Mouse (Mus musculus): Measurements from ENCODE around the gene Sec61b. TPM values are rescaled to one million over a fixed set of nuclear protein-coding genes. Genes with fewer than 3 reads are reported as not detected.

The Sec61b gene
- polyA plus RNA-seq, 1 experiment from 2014 or later = 403 TPM

DNA sequence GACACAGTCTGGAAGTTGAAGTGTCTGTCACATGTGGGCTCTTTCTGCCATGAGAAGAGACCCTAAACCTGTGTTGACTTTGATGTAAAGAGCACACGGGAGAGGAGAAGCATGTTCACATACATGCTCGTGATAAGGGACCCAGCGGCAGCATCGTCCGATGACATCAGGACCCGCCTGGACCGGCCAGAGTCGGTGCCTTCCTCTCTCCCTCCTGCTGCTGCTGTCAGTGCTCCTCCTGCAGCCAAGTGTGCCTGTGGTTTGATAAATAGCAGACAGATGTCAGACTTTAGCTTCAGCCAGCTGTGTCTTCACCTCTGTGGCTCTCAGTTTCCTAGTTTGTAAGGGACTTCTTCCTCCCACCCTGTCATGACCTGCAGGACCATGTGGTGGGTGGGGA lies 19.0 kb downstream of the Sec61b start:
- H3K36me3 ChIP-seq = no peaks in the 10 kb centered on the region
- WGBS = 74% methylated on average over 8 of the region's 8 CpGs
- peaks cover 5% of the 10 kb centered on the region; the same call in 1 of the 2 replicates for H3K4me1 ChIP-seq
- H3K27ac ChIP-seq = no peak overlapping the region
- H3K4me3 ChIP-seq = no peak overlapping the region
- no peak overlapping the region for H3K9ac ChIP-seq
- no peaks in the 10 kb centered on the region; the same call in 1 of the 2 replicates for H3K27me3 ChIP-seq
- H3K9me3 ChIP-seq = no peaks in the 10 kb centered on the region
- H3K4me2 ChIP-seq (replicated peaks) = no peak overlapping the region
- no peak for ATAC-seq (ENCODE audit: insufficient number of reproducible peaks, insufficient read depth, low FRiP score, low TSS enrichment)

DNA sequence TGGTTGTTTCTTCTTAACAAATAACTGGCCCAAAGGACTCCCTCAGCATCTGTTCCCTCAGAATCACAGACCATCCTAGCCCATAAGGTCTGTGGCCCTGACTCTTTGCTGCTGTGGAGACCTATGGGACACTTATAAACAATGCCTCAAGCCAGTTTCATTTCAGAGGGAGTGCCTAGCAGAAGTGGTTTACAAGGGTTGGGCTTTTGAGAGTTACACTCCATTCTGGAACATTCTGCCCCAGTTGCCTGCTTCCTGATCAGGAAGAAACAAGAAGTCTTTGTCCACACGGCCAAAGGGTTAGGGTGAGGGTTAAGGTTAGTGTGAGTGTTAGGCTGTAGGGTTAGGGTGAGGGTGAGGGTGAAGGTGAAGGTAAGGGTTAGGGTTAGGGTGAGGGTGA lies 19.7 kb downstream of the Sec61b start:
- WGBS = 67% methylated on average over 1 of the region's 1 CpGs
- no peaks in the 10 kb centered on the region for H3K9me3 ChIP-seq

DNA sequence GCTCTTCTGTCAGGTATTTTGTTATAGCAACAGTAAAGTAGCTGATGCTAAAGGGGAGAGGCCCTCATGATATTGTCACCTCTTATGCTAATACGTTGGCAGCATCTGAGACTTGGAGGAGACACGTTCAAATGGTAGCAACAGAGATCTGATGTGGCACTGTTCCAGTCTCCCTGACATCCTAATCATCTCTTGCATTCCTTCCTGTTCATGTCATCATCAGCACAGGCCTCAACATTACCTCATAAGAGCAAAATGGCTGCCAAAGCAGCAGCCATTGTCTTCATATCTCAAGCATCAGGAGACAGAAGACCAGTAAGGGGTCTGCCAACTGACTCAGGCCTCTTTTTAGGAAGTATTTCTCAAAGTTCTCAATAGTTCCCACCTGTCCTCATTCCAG lies 20.2 kb downstream of the Sec61b start:
- peaks cover 5% of the 10 kb centered on the region; the same call in 1 of the 2 replicates for H3K4me1 ChIP-seq
- no peak overlapping the region for H3K27ac ChIP-seq
- H3K36me3 ChIP-seq = no peaks in the 10 kb centered on the region
- ATAC-seq (ENCODE audit: insufficient number of reproducible peaks, insufficient read depth, low FRiP score, low TSS enrichment) = no peak
- H3K9me3 ChIP-seq = no peaks in the 10 kb centered on the region
- H3K9ac ChIP-seq = no peak overlapping the region
- H3K4me2 ChIP-seq (replicated peaks) = no peak overlapping the region
- H3K27me3 ChIP-seq = no peaks in the 10 kb centered on the region
- H3K4me3 ChIP-seq = no peak overlapping the region
- WGBS = 80% methylated on average over 2 of the region's 2 CpGs

More for the DNA sequence above, 19.7 kb downstream of the Sec61b start:
- Histone ChIP-seq H3K27me3 (no peaks in the 10 kb centered on the region), H3K9ac (no peak overlapping the region), H3K27ac (no peak overlapping the region), H3K4me3 (no peak overlapping the region), H3K4me2 (replicated peaks) (no peak overlapping the region), H3K36me3 (no peaks in the 10 kb centered on the region), H3K4me1 (peaks cover 5% of the 10 kb centered on the region; the same call in 1 of the 2 replicates)
- no peak for ATAC-seq (ENCODE audit: insufficient number of reproducible peaks, insufficient read depth, low FRiP score, low TSS enrichment)

DNA sequence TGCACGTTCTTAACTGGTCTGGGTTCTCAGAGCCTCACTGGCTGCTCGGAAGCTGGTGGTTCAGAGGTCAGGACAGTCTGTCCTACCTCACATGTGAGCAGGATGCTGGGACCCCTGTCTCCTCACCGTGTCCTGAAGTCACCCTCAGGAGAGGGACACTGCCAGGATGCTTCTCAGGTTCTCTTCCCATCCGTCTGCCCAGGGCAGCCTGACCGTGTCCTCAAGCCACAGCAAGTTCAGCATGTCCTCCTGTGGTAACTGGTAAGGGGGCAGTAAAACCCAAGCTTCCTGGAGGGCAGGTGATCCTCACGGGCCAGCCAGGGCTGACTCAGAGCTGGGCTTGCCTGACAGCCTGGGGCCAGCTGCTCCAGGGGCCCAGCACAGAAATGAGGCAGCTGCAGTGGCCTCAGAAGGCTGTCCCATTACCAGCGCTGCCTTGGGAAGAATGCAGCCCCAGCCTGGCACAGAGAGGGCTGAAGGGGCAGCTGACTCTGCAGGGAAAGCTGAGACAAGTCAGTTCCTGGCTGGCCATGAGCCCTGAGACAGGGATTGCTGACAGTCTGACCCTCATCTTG lies 23.4 kb downstream of the Sec61b start:
- Histone ChIP-seq H3K27ac (no peak overlapping the region), H3K4me2 (replicated peaks) (no peak overlapping the region), H3K4me3 (no peak overlapping the region), H3K36me3 (no peaks in the 10 kb centered on the region), H3K9ac (no peak overlapping the region), H3K4me1 (no peaks in the 10 kb centered on the region), H3K9me3 (no peaks in the 10 kb centered on the region), H3K27me3 (no peaks in the 10 kb centered on the region)
- WGBS = 61% methylated on average over 7 of the region's 7 CpGs
- ATAC-seq (ENCODE audit: insufficient number of reproducible peaks, insufficient read depth, low FRiP score, low TSS enrichment) = no peak

DNA sequence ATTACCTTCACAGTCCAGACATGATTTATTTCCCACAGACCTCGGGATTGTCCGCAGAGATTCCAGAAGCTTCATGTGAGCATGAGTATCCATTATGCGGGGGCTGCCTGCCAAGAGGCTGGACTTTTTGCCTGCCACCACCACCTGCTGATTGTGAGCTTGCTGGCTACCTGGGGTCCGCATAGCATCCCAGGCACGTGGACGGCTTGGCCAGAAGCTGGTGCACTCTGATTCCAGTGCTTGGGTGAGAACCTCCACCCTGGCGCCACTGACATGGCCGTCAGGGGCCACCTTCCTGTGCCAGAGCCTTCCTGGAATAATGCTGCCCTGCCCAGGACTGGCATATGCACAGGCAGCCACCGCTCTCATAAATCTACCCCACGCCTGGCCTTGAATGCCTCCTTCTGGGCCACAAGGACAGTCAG lies 24.7 kb downstream of the Sec61b start:
- H3K4me3 ChIP-seq = no peak overlapping the region
- H3K4me1 ChIP-seq = no peaks in the 10 kb centered on the region
- WGBS = 79% methylated on average over 10 of the region's 10 CpGs
- no peaks in the 10 kb centered on the region for H3K9me3 ChIP-seq
- H3K9ac ChIP-seq = no peak overlapping the region
- H3K4me2 ChIP-seq (replicated peaks) = no peak overlapping the region
- H3K36me3 ChIP-seq = no peaks in the 10 kb centered on the region
- H3K27me3 ChIP-seq = no peaks in the 10 kb centered on the region
- no peak overlapping the region for H3K27ac ChIP-seq
- ATAC-seq (ENCODE audit: insufficient number of reproducible peaks, insufficient read depth, low FRiP score, low TSS enrichment) = no peak

DNA sequence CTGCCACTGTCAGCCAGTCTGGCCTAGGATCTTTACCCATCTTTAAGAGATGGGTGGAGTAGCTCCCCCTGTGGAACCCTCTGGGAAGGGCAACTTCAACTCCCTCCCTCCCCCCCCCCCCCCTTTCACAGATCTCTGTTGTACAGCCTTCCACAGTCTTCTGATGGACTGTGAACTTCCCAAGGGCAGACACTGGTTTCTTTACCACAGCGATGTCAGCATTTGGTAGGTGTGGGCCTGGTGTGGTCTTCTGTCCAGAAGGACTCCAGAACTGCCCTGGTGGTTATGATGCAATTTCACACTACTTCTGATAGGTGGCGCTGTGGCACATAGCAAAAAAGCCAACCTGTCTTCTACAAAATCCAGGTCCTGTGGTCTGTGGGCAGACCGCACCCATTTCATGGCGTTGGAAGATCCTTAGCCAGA lies 28.1 kb downstream of the Sec61b start:
- H3K4me2 ChIP-seq (replicated peaks) = no peak overlapping the region
- H3K9me3 ChIP-seq = no peaks in the 10 kb centered on the region
- WGBS = 30% methylated on average over 4 of the region's 4 CpGs
- no peak overlapping the region for H3K27ac ChIP-seq
- no peak overlapping the region for H3K9ac ChIP-seq
- no peaks in the 10 kb centered on the region for H3K36me3 ChIP-seq
- no peak overlapping the region for H3K4me3 ChIP-seq
- 0 out of 2 replicates have a peak, but pooled peaks cover 5% of the 10 kb centered on the region for H3K4me1 ChIP-seq
- no peaks in the 10 kb centered on the region for H3K27me3 ChIP-seq
- no peak for ATAC-seq (ENCODE audit: insufficient number of reproducible peaks, insufficient read depth, low FRiP score, low TSS enrichment)

DNA sequence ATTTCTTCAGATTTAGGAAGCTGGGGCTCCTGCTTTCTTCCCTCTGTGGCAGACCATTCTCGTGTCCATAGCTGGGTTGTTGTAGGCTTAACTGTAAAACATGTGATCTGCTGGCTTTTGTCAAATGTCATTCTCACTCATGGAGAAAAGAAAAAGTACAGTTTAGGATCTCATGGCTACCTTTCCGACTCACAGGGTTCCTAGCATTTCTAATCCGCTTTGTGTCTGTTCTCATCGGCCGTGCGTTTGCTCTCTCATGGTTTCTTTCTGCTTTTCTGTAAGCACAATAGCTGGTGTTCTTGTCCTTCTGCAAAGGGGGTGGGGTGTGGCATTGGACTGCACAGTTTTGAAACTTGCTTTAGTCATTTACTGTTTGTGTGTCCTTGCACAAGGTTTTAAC lies 28.6 kb downstream of the Sec61b start:
- no peak overlapping the region for H3K4me2 ChIP-seq (replicated peaks)
- H3K27me3 ChIP-seq = no peaks in the 10 kb centered on the region
- H3K4me3 ChIP-seq = no peak overlapping the region
- H3K9ac ChIP-seq = no peak overlapping the region
- no peaks in the 10 kb centered on the region for H3K9me3 ChIP-seq
- no peak for ATAC-seq (ENCODE audit: insufficient number of reproducible peaks, insufficient read depth, low FRiP score, low TSS enrichment)
- no peaks in the 10 kb centered on the region for H3K36me3 ChIP-seq
- 79% methylated on average over 6 of the region's 6 CpGs for WGBS
- 0 out of 2 replicates have a peak, but pooled peaks cover 5% of the 10 kb centered on the region for H3K4me1 ChIP-seq
- no peak overlapping the region for H3K27ac ChIP-seq

DNA sequence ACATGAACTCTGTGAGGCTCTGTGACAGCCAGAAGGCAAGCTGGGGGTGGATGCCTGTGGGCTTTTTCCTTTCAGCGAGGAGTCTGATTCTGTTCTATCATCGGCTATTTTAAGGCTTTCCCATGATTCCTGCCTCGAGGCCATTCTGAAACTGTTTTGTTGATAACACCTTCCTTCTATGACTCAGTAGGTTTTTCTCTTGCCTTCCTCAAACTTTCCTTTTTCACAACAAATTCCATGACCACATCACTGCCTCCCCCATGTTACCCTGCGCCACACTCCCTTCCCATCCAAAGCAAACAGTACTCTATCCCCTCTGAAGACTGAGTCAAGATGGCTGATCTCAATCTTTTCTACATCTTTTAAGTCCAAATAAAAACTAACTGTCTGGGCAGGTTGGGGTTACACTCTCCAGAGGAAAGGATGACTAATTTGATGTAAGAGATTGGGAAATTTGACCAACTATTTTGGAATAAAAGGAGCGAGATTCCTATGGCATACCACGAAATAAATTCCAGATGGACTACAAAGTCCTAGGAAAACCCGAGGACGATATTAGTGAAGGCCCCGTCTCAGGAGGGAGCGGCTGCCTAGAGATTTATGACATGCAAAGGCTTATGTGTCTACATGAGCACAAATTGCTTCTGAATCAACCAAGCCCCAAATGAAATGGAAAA lies 30.5 kb downstream of the Sec61b start:
- Histone ChIP-seq H3K4me3 (no peak overlapping the region), H3K4me1 (0 out of 2 replicates have a peak, but pooled peaks cover 5% of the 10 kb centered on the region), H3K9me3 (no peaks in the 10 kb centered on the region), H3K9ac (no peak overlapping the region), H3K27me3 (no peaks in the 10 kb centered on the region), H3K4me2 (replicated peaks) (no peak overlapping the region), H3K36me3 (no peaks in the 10 kb centered on the region), H3K27ac (no peak overlapping the region)
- ATAC-seq (ENCODE audit: insufficient number of reproducible peaks, insufficient read depth, low FRiP score, low TSS enrichment) = no peak
- 44% methylated on average over 10 of the region's 10 CpGs for WGBS

DNA sequence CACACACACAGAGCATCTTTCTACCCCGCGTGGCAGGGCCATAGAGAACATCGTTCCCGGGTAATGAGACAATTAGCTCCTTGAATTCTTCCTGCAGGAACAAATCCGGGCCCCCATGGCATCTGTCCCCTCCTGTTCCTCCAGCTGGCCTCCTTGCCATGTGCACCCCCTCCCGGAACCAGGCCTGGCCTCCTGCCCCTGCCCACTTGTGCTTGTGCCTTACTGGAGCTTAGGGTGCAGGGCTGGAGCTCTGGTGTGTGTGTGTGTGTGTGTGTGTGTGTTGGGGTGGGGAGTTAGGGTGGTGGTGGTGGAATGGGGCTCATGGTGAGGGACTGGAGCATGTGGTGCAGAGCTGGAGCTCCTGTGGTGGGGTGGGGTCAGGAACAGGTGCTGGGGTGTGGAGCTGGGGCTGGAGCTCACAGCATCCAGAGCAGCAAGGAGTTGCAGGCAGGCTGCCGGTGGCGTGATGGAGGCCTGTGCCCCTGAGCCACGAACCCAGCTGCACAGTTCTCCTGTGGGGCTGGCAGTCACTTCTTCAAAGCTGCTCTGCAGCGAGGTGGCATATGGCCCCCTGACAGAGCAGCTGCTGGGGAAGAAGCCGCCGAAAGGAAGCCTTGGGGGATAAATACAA lies 44.2 kb downstream of the Sec61b start:
- Histone ChIP-seq H3K4me3 (no peak overlapping the region), H3K27me3 (no peaks in the 10 kb centered on the region), H3K27ac (no peak overlapping the region), H3K4me1 (no peaks in the 10 kb centered on the region), H3K4me2 (replicated peaks) (no peak overlapping the region), H3K9ac (no peak overlapping the region), H3K36me3 (no peaks in the 10 kb centered on the region), H3K9me3 (no peaks in the 10 kb centered on the region)
- peak; percentile 52; the same call in 1 of the 2 replicates for ATAC-seq (ENCODE audit: insufficient number of reproducible peaks, insufficient read depth, low FRiP score, low TSS enrichment)
- 64% methylated on average over 12 of the region's 12 CpGs for WGBS

DNA sequence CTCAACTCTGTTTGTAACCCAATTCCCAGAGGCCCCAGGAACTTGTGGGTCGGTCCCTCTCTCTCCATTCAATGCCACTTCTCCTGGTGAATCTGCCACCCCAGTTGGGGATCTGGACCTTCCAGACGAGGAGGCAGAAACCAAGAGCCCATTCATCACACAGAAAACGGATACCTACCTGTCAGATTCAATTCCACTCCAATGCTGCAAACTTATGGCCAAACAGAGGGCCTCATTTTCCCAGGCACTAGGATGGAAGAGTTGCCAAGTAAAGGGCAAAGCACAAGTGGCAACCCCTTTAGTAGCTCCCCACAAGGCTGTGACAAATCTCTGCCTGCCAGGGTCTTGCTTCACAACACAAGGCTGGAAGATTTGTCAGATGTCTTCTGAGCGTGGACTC lies 45.6 kb downstream of the Sec61b start:
- Histone ChIP-seq H3K27ac (no peak overlapping the region), H3K4me2 (replicated peaks) (no peak overlapping the region), H3K36me3 (no peaks in the 10 kb centered on the region), H3K27me3 (no peaks in the 10 kb centered on the region), H3K9me3 (no peaks in the 10 kb centered on the region), H3K4me3 (no peak overlapping the region), H3K4me1 (no peaks in the 10 kb centered on the region), H3K9ac (no peak overlapping the region)
- 66% methylated on average over 4 of the region's 4 CpGs for WGBS
- no peak for ATAC-seq (ENCODE audit: insufficient number of reproducible peaks, insufficient read depth, low FRiP score, low TSS enrichment)

DNA sequence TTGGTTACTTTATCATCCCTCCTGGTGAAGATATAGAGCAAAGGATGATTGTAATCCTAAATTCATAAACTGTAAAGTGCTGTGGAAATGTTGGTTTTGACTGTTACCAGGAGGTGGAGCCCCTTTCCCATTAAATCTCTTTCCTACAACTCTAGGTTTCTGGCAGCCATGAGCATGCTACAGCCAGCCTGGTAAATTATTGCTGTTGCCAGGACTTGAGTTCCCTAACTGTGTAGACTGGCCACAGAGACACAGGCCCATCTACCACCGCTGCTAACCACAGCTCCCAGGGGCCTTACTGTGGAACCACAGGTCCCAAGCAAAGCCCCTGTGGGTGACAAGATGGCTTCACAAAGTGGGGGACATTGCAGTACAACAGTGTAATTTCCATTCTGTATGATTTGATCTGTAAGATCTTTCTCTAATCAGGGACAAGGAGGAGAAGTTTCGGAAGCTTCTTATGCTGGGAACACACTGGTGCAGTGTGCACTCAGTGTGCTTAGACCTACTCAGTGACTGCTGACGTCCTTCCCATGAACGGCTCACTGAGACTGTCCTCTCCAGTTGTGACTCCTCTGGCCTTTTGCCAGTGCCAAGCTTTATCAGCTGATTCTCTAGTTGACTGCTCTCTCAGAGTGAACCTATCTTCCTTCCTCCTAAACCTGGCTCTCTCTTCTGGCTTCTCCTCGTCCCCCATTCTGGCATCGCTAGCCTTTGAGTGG lies 47.6 kb downstream of the Sec61b start:
- Histone ChIP-seq H3K9ac (no peak overlapping the region), H3K4me2 (replicated peaks) (no peak overlapping the region), H3K9me3 (no peaks in the 10 kb centered on the region), H3K27me3 (no peaks in the 10 kb centered on the region), H3K4me3 (no peak overlapping the region), H3K4me1 (no peaks in the 10 kb centered on the region), H3K27ac (no peak overlapping the region), H3K36me3 (no peaks in the 10 kb centered on the region)
- 88% methylated on average over 6 of the region's 6 CpGs for WGBS
- no peak for ATAC-seq (ENCODE audit: insufficient number of reproducible peaks, insufficient read depth, low FRiP score, low TSS enrichment)

All from embryonic facial prominence, embryonic 12.5 days (tissue).